Mouse (Mus musculus): ENCODE results near the gene Bclaf3. TPM values are rescaled to one million over a fixed set of nuclear protein-coding genes. Genes with fewer than 3 reads are reported as not detected.
"Not testable (repeated sequence)": the region's sequence is repeated elsewhere in the genome, so short reads cannot be mapped to it uniquely, and the experiment has no call there.

Gene Bclaf3
- 16.4 and 19.0 TPM in 2 replicates for polyA plus RNA-seq (2015; fragmentation: Nextera tagmentation; extraction: Ambion mirVana)

- no peak for DNase-seq (ENCODE audit: low spot score)
Measured at GRCm38 (mm10) chrX:159526388-159526787, at the start of gene Bclaf3. Bclaf3 (plus strand) TSS chrX:159526688.

GRCm38 (mm10) chrX:159478243-159478940, 48.1 kb upstream of the Bclaf3 start:
- DNase-seq (ENCODE audit: low spot score): not testable (repeated sequence)

GRCm38 (mm10) chrX:159484247-159484646, 42.2 kb upstream of the Bclaf3 start:
- DNase-seq (ENCODE audit: low spot score): no peak

GRCm38 (mm10) chrX:159503181-159503580, 23.3 kb upstream of the Bclaf3 start:
- DNase-seq (ENCODE audit: low spot score): no peak

GRCm38 (mm10) chrX:159508331-159509036, 18.0 kb upstream of the Bclaf3 start:
- DNase-seq (ENCODE audit: low spot score): no peak

GRCm38 (mm10) chrX:159509042-159509441, 17.4 kb upstream of the Bclaf3 start:
- DNase-seq (ENCODE audit: low spot score): no peak

GRCm38 (mm10) chrX:159509847-159510715, 16.4 kb upstream of the Bclaf3 start:
- DNase-seq (ENCODE audit: low spot score): no peak

- DNase-seq (ENCODE audit: low spot score): no peak
Measured at GRCm38 (mm10) chrX:159510716-159511051, 15.8 kb upstream of the Bclaf3 start.

GRCm38 (mm10) chrX:159515599-159515998, 10.9 kb upstream of the Bclaf3 start:
- DNase-seq (ENCODE audit: low spot score): no peak

- DNase-seq (ENCODE audit: low spot score): no peak
Measured at GRCm38 (mm10) chrX:159521780-159522179, 4.7 kb upstream of the Bclaf3 start.

- no peak for DNase-seq (ENCODE audit: low spot score)
Measured at GRCm38 (mm10) chrX:159522651-159523050, 3.8 kb upstream of the Bclaf3 start.

- peak; percentile 95 for DNase-seq (ENCODE audit: low spot score)
Measured at GRCm38 (mm10) chrX:159532427-159532810, 5.9 kb downstream of the Bclaf3 start.

- no peak for DNase-seq (ENCODE audit: low spot score)
Measured at GRCm38 (mm10) chrX:159532811-159533462, 6.4 kb downstream of the Bclaf3 start.

- DNase-seq (ENCODE audit: low spot score): no peak
Measured at GRCm38 (mm10) chrX:159541936-159542335, 15.4 kb downstream of the Bclaf3 start.

- DNase-seq (ENCODE audit: low spot score): no peak
Measured at GRCm38 (mm10) chrX:159547093-159547492, 20.6 kb downstream of the Bclaf3 start.

- not testable (repeated sequence) for DNase-seq (ENCODE audit: low spot score)
Measured at GRCm38 (mm10) chrX:159584738-159585137, 58.2 kb downstream of the Bclaf3 start.

GRCm38 (mm10) chrX:159591633-159592032, 65.1 kb downstream of the Bclaf3 start:
- no peak for DNase-seq (ENCODE audit: low spot score)

GRCm38 (mm10) chrX:159597502-159597901, 71.0 kb downstream of the Bclaf3 start:
- DNase-seq (ENCODE audit: low spot score): no peak

GRCm38 (mm10) chrX:159604832-159605231, 78.3 kb downstream of the Bclaf3 start:
- DNase-seq (ENCODE audit: low spot score): no peak

GRCm38 (mm10) chrX:159606936-159607335, 80.4 kb downstream of the Bclaf3 start:
- peak; percentile 40 for DNase-seq (ENCODE audit: low spot score)

- peak; percentile 48 for DNase-seq (ENCODE audit: low spot score)
Measured at GRCm38 (mm10) chrX:159626208-159626906, 99.9 kb downstream of the Bclaf3 start.
